In genomic region chrX:7645349-7645748, GRCm38 (mm10) we compare ENCODE assay signal across 8 mouse cellular contexts. TPM values are rescaled to one million over a fixed set of nuclear protein-coding genes. Genes with fewer than 3 reads are reported as not detected.
DNase-seq lines count a peak whose midpoint lies in the region; ATAC-seq and TF ChIP-seq lines count a peak whose summit lies in the region.

No protein-coding gene starts in this region.

- no peak overlapping the region for H3K4me2 ChIP-seq in liver, embryonic 12.5 days
- H3K4me2 ChIP-seq in limb, embryonic 14.5 days (replicated peaks; ENCODE audit: low read depth, low read length, severe bottlenecking), result no peak overlapping the region

- H3K4me3 ChIP-seq in liver, embryonic 12.5 days, result no peak overlapping the region
- no peak overlapping the region for H3K4me3 ChIP-seq in embryonic facial prominence, embryonic 10.5 days
- H3K4me3 ChIP-seq in limb, embryonic 14.5 days (replicated peaks; ENCODE audit: low read length), result no peak overlapping the region

- no peak for ATAC-seq in liver, embryonic 12.5 days
- ATAC-seq in limb, embryonic 14.5 days (ENCODE audit: low FRiP score, low read depth), result no peak

- peak; percentile 82 for DNase-seq in liver
- DNase-seq in adrenal gland, postnatal 10 days, result peak; percentile 87
- peak; percentile 78 for DNase-seq in embryonic facial prominence, embryonic 10.5 days (ENCODE audit: low spot score)
- DNase-seq in kidney, adult 8-10 months, result peak; percentile 76 to 88
- peak; percentile 66 for DNase-seq in limb, embryonic 14.5 days (ENCODE audit: low spot score)
- DNase-seq in right cerebral cortex, adult 2 months (ENCODE audit: low spot score in 2 of 2), result peak; percentile 87 to 88
- DNase-seq in urinary bladder, postnatal 14 days (ENCODE audit: low spot score), result peak; percentile 78

- TF ChIP-seq POLR2A in limb, embryonic 14.5 days (IDR thresholded peaks at IDR 0.05; ENCODE audit: borderline replicate concordance, extremely low read depth, insufficient read depth, insufficient read length), result no peak

- peaks cover 24% of the 10 kb centered on the region for H3K27me3 ChIP-seq in liver, embryonic 12.5 days (replicated peaks)
- peaks cover 13% of the 10 kb centered on the region for H3K27me3 ChIP-seq in embryonic facial prominence, embryonic 10.5 days (replicated peaks; ENCODE audit: low read depth, poor library complexity, severe bottlenecking)
- no peaks in the 10 kb centered on the region; the same call in 1 of the 2 replicates for H3K27me3 ChIP-seq in limb, embryonic 14.5 days (ENCODE audit: control insufficient read depth, insufficient read depth, low read length)

- peaks cover 21% of the 10 kb centered on the region for H3K4me1 ChIP-seq in liver, embryonic 12.5 days
- no peaks in the 10 kb centered on the region for H3K4me1 ChIP-seq in embryonic facial prominence, embryonic 10.5 days
- H3K4me1 ChIP-seq in limb, embryonic 14.5 days (ENCODE audit: control insufficient read depth, insufficient read depth, low read length), result no peaks in the 10 kb centered on the region

- WGBS in liver, embryonic 12.5 days (ENCODE audit: insufficient replicate concordance), result 5% methylated on average over 5 of the region's 5 CpGs
- 15% methylated on average over 5 of the region's 5 CpGs for WGBS in embryonic facial prominence, embryonic 10.5 days
- WGBS in limb, embryonic 14.5 days, result 17% methylated on average over 5 of the region's 5 CpGs

- no peak overlapping the region for H3K9ac ChIP-seq in liver, embryonic 12.5 days
- no peak overlapping the region for H3K9ac ChIP-seq in limb, embryonic 14.5 days (ENCODE audit: low read depth, low read length, severe bottlenecking)

- no peak overlapping the region for H3K27ac ChIP-seq in liver, embryonic 12.5 days
- no peak overlapping the region for H3K27ac ChIP-seq in embryonic facial prominence, embryonic 10.5 days (replicated peaks)
- no peak overlapping the region for H3K27ac ChIP-seq in limb, embryonic 14.5 days (replicated peaks; ENCODE audit: low read depth, low read length)

- H3K36me3 ChIP-seq in liver, embryonic 12.5 days, result no peaks in the 10 kb centered on the region
- H3K36me3 ChIP-seq in embryonic facial prominence, embryonic 10.5 days (replicated peaks), result no peaks in the 10 kb centered on the region
- H3K36me3 ChIP-seq in limb, embryonic 14.5 days (ENCODE audit: control insufficient read depth, insufficient read depth, low read length), result no peaks in the 10 kb centered on the region

- no peaks in the 10 kb centered on the region for H3K9me3 ChIP-seq in liver, embryonic 12.5 days (replicated peaks)
- H3K9me3 ChIP-seq in embryonic facial prominence, embryonic 10.5 days, result no peaks in the 10 kb centered on the region
- H3K9me3 ChIP-seq in limb, embryonic 14.5 days (ENCODE audit: control insufficient read depth, low read length), result no peaks in the 10 kb centered on the region

RNA-seq across cellular contexts. Expression of gene Syp, which starts 7.1 kb away (rescaled TPM):
- 0.41 and 0.76 TPM in 2 replicates for polyA plus RNA-seq in liver, embryonic 12.5 days (2016; fragmentation: Nextera tagmentation; extraction: Ambion mirVana)
- 10 to 100 TPM; 44.4 to 58.6 TPM for total RNA-seq in adrenal gland, postnatal 10 days (2021)
- polyA plus RNA-seq in embryonic facial prominence, embryonic 10.5 days (2016; fragmentation: Nextera tagmentation; extraction: Ambion mirVana), result 9.3 and 9.7 TPM in 2 replicates
- 2.0 and 2.1 TPM in 2 replicates for polyA plus RNA-seq in limb, embryonic 14.5 days (2012; rRNA removed)
- polyA plus RNA-seq in limb, embryonic 14.5 days (2014; fragmentation: Nextera tagmentation; extraction: Ambion mirVana), result 0.51 and 0.72 TPM in 2 replicates

RNA-seq across cellular contexts. Expression of gene Prickle3, which starts 11.7 kb away (rescaled TPM):
- polyA plus RNA-seq in liver, embryonic 12.5 days (2016; fragmentation: Nextera tagmentation; extraction: Ambion mirVana), result 1.3 and 1.4 TPM in 2 replicates
- total RNA-seq in adrenal gland, postnatal 10 days (2021), result 10 to 100 TPM in 1 of 2 experiments, 1 to 10 TPM in 1; 9.2 to 18.0 TPM
- polyA plus RNA-seq in embryonic facial prominence, embryonic 10.5 days (2016; fragmentation: Nextera tagmentation; extraction: Ambion mirVana), result 4.1 and 4.2 TPM in 2 replicates
- 23.4 and 27.5 TPM in 2 replicates for polyA plus RNA-seq in limb, embryonic 14.5 days (2012; rRNA removed)
- polyA plus RNA-seq in limb, embryonic 14.5 days (2014; fragmentation: Nextera tagmentation; extraction: Ambion mirVana), result 9.5 and 13.8 TPM in 2 replicates

RNA-seq across cellular contexts. Expression of gene Plp2, which starts 25.8 kb away (rescaled TPM):
- 36.2 and 37.6 TPM in 2 replicates for polyA plus RNA-seq in liver, embryonic 12.5 days (2016; fragmentation: Nextera tagmentation; extraction: Ambion mirVana)
- total RNA-seq in adrenal gland, postnatal 10 days (2021), result 10 to 100 TPM; 71.5 to 72.6 TPM
- 49.7 TPM in 2 replicates for polyA plus RNA-seq in embryonic facial prominence, embryonic 10.5 days (2016; fragmentation: Nextera tagmentation; extraction: Ambion mirVana)
- polyA plus RNA-seq in limb, embryonic 14.5 days (2012; rRNA removed), result 196 and 259 TPM in 2 replicates
- polyA plus RNA-seq in limb, embryonic 14.5 days (2014; fragmentation: Nextera tagmentation; extraction: Ambion mirVana), result 190 and 201 TPM in 2 replicates

RNA-seq across cellular contexts. Expression of gene Magix, which starts 35.7 kb away (rescaled TPM):
- 0.04 TPM in 1 of 2 replicates, not detected in the other for polyA plus RNA-seq in liver, embryonic 12.5 days (2016; fragmentation: Nextera tagmentation; extraction: Ambion mirVana)
- 1 to 10 TPM; 5.3 to 5.8 TPM for total RNA-seq in adrenal gland, postnatal 10 days (2021)
- polyA plus RNA-seq in embryonic facial prominence, embryonic 10.5 days (2016; fragmentation: Nextera tagmentation; extraction: Ambion mirVana), result 0.09 TPM in 1 of 2 replicates, not detected in the other
- 0.38 and 0.55 TPM in 2 replicates for polyA plus RNA-seq in limb, embryonic 14.5 days (2012; rRNA removed)
- polyA plus RNA-seq in limb, embryonic 14.5 days (2014; fragmentation: Nextera tagmentation; extraction: Ambion mirVana), result 0.73 and 0.87 TPM in 2 replicates

RNA-seq across cellular contexts. Expression of gene Cacna1f, which starts 38.5 kb away (rescaled TPM):
- polyA plus RNA-seq in liver, embryonic 12.5 days (2016; fragmentation: Nextera tagmentation; extraction: Ambion mirVana), result 0.04 TPM in 2 replicates
- not detected for total RNA-seq in adrenal gland, postnatal 10 days (2021)
- 0.05 and 0.06 TPM in 2 replicates for polyA plus RNA-seq in embryonic facial prominence, embryonic 10.5 days (2016; fragmentation: Nextera tagmentation; extraction: Ambion mirVana)
- 0.04 TPM in 1 of 2 replicates, not detected in the other for polyA plus RNA-seq in limb, embryonic 14.5 days (2012; rRNA removed)
- polyA plus RNA-seq in limb, embryonic 14.5 days (2014; fragmentation: Nextera tagmentation; extraction: Ambion mirVana), result 0.04 TPM in 2 replicates
